Mouse (Mus musculus): ENCODE data around the gene Zfp941. TPM values are rescaled to one million over a fixed set of nuclear protein-coding genes. Genes with fewer than 3 reads are reported as not detected.
"Not testable (repeated sequence)": the region's sequence is repeated elsewhere in the genome, so short reads cannot be mapped to it uniquely, and the experiment has no call there.

Zfp941 gene
- polyA plus RNA-seq, 1 experiment from 2014 or later, result 1.8 TPM

- Histone ChIP-seq H3K27ac (no peak overlapping the region), H3K4me2 (no peak overlapping the region), H3K27me3 (no peaks in the 10 kb centered on the region), H3K36me3 (peaks cover 17% of the 10 kb centered on the region), H3K4me1 (no peaks in the 10 kb centered on the region), H3K4me3 (replicated peaks) (no peak overlapping the region), H3K9ac (no peak overlapping the region), H3K9me3 (replicated peaks) (no peaks in the 10 kb centered on the region)
- 93% methylated on average over 6 of the region's 6 CpGs for WGBS
- no peak for ATAC-seq (replicated peaks; ENCODE audit: low FRiP score)
Measured at GRCm38 (mm10) chr7:140810496-140810895, 11.5 kb downstream of the Zfp941 start.

DNA sequence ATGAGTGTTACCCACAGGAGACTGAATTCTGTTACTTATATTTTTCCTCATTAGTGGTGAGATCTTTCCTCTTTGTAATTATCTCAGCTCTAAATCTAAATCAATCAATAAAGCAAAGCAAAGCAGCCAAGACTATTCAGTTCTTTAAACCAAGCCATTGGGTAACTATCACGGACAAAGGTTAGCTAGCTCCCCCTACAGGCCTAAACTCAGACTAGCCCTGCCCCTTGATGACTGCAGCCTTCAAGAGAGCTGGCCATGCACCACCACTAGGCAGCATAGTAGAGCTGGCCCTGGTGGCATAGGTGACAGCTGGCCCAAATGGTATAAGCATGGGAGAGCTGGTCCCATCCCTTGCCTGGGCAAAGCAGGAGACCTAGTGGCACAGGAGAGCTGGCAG is 16.3 kb downstream of the Zfp941 start:
- no peak overlapping the region for H3K9ac ChIP-seq
- no peaks in the 10 kb centered on the region for H3K9me3 ChIP-seq (replicated peaks)
- no peak overlapping the region for H3K4me2 ChIP-seq
- no peak overlapping the region for H3K4me3 ChIP-seq (replicated peaks)
- H3K27me3 ChIP-seq, result no peaks in the 10 kb centered on the region
- no peak overlapping the region for H3K27ac ChIP-seq
- peaks cover 5% of the 10 kb centered on the region; the same call in 1 of the 2 replicates for H3K4me1 ChIP-seq
- no peak for ATAC-seq (replicated peaks; ENCODE audit: low FRiP score)
- H3K36me3 ChIP-seq, result peaks cover 3% of the 10 kb centered on the region; the same call in 1 of the 2 replicates
- WGBS, result 16% methylated on average over 1 of the region's 1 CpGs

GRCm38 (mm10) chr7:140802629-140803028 is 19.3 kb downstream of the Zfp941 start:
- Histone ChIP-seq H3K4me2 (no peak overlapping the region), H3K4me1 (peaks cover 5% of the 10 kb centered on the region; the same call in 1 of the 2 replicates), H3K4me3 (replicated peaks) (no peak overlapping the region), H3K36me3 (no peaks in the 10 kb centered on the region), H3K27ac (no peak overlapping the region), H3K27me3 (no peaks in the 10 kb centered on the region), H3K9ac (no peak overlapping the region), H3K9me3 (replicated peaks) (no peaks in the 10 kb centered on the region)
- ATAC-seq (replicated peaks; ENCODE audit: low FRiP score), result 0 out of 2 replicates have a peak, but pooled peaks have one; percentile 53
- WGBS, result 32% methylated on average over 6 of the region's 6 CpGs

DNA sequence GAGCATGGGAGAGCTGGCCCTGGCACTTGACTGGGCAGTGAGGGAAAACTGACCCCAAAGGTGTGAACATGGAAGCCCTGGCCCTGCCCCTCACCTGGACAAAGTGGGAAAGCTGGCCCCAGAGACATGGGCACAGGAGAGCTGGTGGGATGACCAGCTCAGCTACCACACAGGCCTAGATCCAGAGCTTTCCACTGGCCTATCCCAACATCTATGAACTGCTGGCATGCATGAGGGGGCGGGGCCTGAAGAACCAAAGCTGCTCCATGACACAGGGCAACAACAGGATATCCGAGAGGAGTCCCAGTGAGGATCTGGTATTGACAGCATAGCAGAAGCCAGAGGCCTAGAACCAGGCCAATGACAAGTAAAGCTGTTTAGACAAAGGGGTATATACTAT is 23.8 kb downstream of the Zfp941 start:
- H3K9ac ChIP-seq, result no peak overlapping the region
- H3K4me2 ChIP-seq, result no peak overlapping the region
- ATAC-seq (replicated peaks; ENCODE audit: low FRiP score), result no peak; the same call in 1 of the 2 replicates
- H3K27me3 ChIP-seq, result no peaks in the 10 kb centered on the region
- H3K27ac ChIP-seq, result no peak overlapping the region
- H3K9me3 ChIP-seq (replicated peaks), result no peaks in the 10 kb centered on the region
- H3K4me1 ChIP-seq, result peaks cover 5% of the 10 kb centered on the region; the same call in 1 of the 2 replicates
- H3K36me3 ChIP-seq, result no peaks in the 10 kb centered on the region
- 71% methylated on average over 2 of the region's 2 CpGs for WGBS
- no peak overlapping the region for H3K4me3 ChIP-seq (replicated peaks)

- WGBS, result 85% methylated on average over 3 of the region's 3 CpGs
- Histone ChIP-seq H3K36me3 (no peaks in the 10 kb centered on the region), H3K4me3 (replicated peaks) (no peak overlapping the region), H3K9me3 (replicated peaks) (no peaks in the 10 kb centered on the region), H3K4me2 (no peak overlapping the region), H3K27me3 (no peaks in the 10 kb centered on the region), H3K4me1 (peaks cover 3% of the 10 kb centered on the region; the same call in 1 of the 2 replicates), H3K27ac (no peak overlapping the region), H3K9ac (no peak overlapping the region)
- ATAC-seq (replicated peaks; ENCODE audit: low FRiP score), result no peak; the same call in 1 of the 2 replicates
Measured at GRCm38 (mm10) chr7:140797619-140798018, 24.4 kb downstream of the Zfp941 start.

- Histone ChIP-seq H3K9me3 (replicated peaks) (no peaks in the 10 kb centered on the region), H3K4me3 (replicated peaks) (no peak overlapping the region), H3K36me3 (no peaks in the 10 kb centered on the region), H3K4me2 (no peak overlapping the region), H3K4me1 (no peaks in the 10 kb centered on the region), H3K27ac (no peak overlapping the region), H3K27me3 (no peaks in the 10 kb centered on the region), H3K9ac (no peak overlapping the region)
- 59% methylated on average over 4 of the region's 4 CpGs for WGBS
- no peak for ATAC-seq (replicated peaks; ENCODE audit: low FRiP score)
Measured at GRCm38 (mm10) chr7:140793541-140793940, 28.4 kb downstream of the Zfp941 start.

- Histone ChIP-seq H3K27ac (no peak overlapping the region), H3K9ac (no peak overlapping the region), H3K4me2 (no peak overlapping the region), H3K27me3 (no peaks in the 10 kb centered on the region), H3K9me3 (replicated peaks) (no peaks in the 10 kb centered on the region), H3K36me3 (no peaks in the 10 kb centered on the region), H3K4me1 (no peaks in the 10 kb centered on the region), H3K4me3 (replicated peaks) (no peak overlapping the region)
- ATAC-seq (replicated peaks; ENCODE audit: low FRiP score), result no peak
- 87% methylated on average over 7 of the region's 7 CpGs for WGBS
Measured at GRCm38 (mm10) chr7:140788053-140788435, 33.9 kb downstream of the Zfp941 start.

DNA sequence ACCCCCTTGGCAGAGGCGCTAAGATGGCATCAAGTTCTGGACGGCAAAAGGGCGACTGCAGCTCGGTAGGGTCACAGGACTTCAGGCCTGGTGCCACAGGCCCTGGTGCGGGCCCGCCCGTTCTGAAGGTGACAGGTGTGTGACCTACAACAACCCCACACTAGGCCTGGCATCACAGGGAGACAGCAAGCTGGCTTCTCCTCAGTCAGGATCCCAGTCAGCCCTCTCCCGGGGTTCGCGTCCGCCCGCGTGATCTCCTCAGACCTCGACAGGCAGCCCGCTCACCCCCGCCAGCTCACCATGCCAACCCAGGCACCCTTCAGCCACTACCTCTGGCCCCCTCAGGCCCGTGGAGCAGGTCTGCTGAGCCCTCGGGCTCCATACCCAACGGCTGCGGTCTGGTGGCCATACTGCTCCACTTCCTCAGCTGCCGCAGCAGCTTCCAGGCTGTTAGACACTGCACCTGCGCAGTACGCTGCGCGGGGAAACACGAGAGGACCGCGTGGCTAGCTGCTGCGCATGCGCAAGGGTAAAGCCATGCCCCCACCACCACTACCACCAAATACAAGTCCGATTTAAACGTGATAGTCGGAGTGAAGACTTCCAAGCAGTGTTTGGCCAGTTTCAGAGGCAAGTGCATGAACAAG is 34.4 kb downstream of the Zfp941 start, which contains the start of gene Syce1:
TSS of gene Syce1 (minus strand) at position 447 of the 647 bp plus-strand sequence.
- 84% methylated on average over 33 of the region's 33 CpGs for WGBS

GRCm38 (mm10) chr7:140780548-140780947 is 41.4 kb downstream of the Zfp941 start:
- Histone ChIP-seq H3K27ac (no peak overlapping the region), H3K36me3 (no peaks in the 10 kb centered on the region), H3K4me2 (no peak overlapping the region), H3K9ac (no peak overlapping the region), H3K9me3 (replicated peaks) (no peaks in the 10 kb centered on the region), H3K27me3 (no peaks in the 10 kb centered on the region), H3K4me1 (no peaks in the 10 kb centered on the region), H3K4me3 (replicated peaks) (no peak overlapping the region)
- 78% methylated on average over 4 of the region's 4 CpGs for WGBS
- no peak for ATAC-seq (replicated peaks; ENCODE audit: low FRiP score)

More for the DNA sequence above, 34.4 kb downstream of the Zfp941 start, which contains the start of gene Syce1:
- Histone ChIP-seq H3K4me3 (replicated peaks) (no peak within 1 kb of the TSS), H3K4me2 (no peak within 1 kb of the TSS), H3K27ac (no peak within 1 kb of the TSS), H3K36me3 (no peaks in the 10 kb centered on the region), H3K27me3 (no peaks in the 10 kb centered on the region), H3K4me1 (no peaks in the 10 kb centered on the region), H3K9ac (no peak within 1 kb of the TSS), H3K9me3 (replicated peaks) (no peaks in the 10 kb centered on the region)
- no peak for ATAC-seq (replicated peaks; ENCODE audit: low FRiP score)

DNA sequence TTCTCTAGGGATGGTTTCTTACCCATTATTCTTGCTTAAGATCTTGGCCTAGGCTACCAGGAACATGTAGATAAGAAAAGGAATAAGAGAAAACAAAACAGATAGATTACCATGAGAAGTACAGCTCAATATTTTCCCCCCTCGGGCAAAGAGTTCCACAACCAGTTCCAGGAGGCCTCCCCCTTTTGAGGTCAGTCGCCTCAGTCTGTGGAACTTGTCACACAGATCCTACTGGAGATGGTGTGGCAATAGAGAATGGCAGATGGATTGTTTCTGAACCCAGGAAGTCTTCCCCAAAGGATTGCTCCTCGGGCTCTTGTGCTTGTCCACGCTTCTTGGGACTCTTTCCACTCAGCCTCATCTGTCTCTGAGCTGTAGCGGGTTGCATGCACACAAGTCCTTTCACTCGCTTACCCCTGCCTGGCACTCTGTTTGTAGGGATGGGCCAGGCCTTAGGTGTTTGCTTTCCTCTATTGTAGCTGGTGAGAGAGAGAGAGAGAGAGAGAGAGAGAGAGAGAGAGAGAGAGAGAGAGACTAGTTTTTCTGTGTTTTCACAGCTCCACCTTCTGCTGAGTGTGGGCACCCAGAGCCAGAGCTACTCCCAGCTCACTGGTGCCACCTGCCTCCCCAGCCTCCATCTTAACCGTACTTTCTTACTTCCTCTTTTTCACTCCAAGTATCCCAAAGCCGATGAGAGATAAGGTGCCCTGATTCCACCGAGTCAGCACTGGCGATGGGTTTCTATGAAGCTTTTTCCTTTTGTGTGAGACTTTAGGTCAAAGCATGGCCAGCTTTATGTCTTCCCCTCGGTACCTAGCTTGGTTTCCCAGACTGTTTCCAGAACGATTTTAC is 55.9 kb downstream of the Zfp941 start:
- ATAC-seq (replicated peaks; ENCODE audit: low FRiP score), result no peak
- H3K4me1 ChIP-seq, result no peaks in the 10 kb centered on the region
- no peaks in the 10 kb centered on the region for H3K36me3 ChIP-seq
- no peaks in the 10 kb centered on the region for H3K9me3 ChIP-seq (replicated peaks)
- no peaks in the 10 kb centered on the region for H3K27me3 ChIP-seq
- H3K4me2 ChIP-seq, result no peak overlapping the region
- 78% methylated on average over 12 of the region's 12 CpGs for WGBS
- H3K4me3 ChIP-seq (replicated peaks), result no peak overlapping the region
- no peak overlapping the region for H3K27ac ChIP-seq
- H3K9ac ChIP-seq, result no peak overlapping the region

- not testable (repeated sequence) for H3K4me3 ChIP-seq (replicated peaks); H3K4me2 ChIP-seq; H3K36me3 ChIP-seq; H3K4me1 ChIP-seq; H3K9ac ChIP-seq; H3K27me3 ChIP-seq; ATAC-seq (replicated peaks; ENCODE audit: low FRiP score); H3K9me3 ChIP-seq (replicated peaks); H3K27ac ChIP-seq
- 80% methylated on average over 1 of the region's 1 CpGs for WGBS
Measured at GRCm38 (mm10) chr7:140765391-140765790, 56.6 kb downstream of the Zfp941 start.

- no peaks in the 10 kb centered on the region for H3K9me3 ChIP-seq (replicated peaks)
- no peaks in the 10 kb centered on the region for H3K36me3 ChIP-seq
- no peak for ATAC-seq (replicated peaks; ENCODE audit: low FRiP score)
- H3K4me1 ChIP-seq, result no peaks in the 10 kb centered on the region
- H3K27ac ChIP-seq, result no peak within 1 kb of the TSS
- H3K9ac ChIP-seq, result no peak within 1 kb of the TSS
- WGBS, result 79% methylated on average over 7 of the region's 7 CpGs
- H3K4me3 ChIP-seq (replicated peaks), result no peak within 1 kb of the TSS
- no peaks in the 10 kb centered on the region for H3K27me3 ChIP-seq
- H3K4me2 ChIP-seq, result no peak within 1 kb of the TSS
Measured at GRCm38 (mm10) chr7:140763447-140764020, 58.4 kb downstream of the Zfp941 start, which contains the start of gene Cyp2e1. TSS of gene Cyp2e1 (plus strand) at chr7:140763739.
